Mouse (Mus musculus) NIH3T3 (cell line): ENCODE results near the gene Dync2li1.
A peak's percentile ranks its signal among the peaks of the same experiment; 100 is the strongest.

Experiments used
- DNase-seq: peaks from one replicate; pipeline ENCODE4 v3.0.0-alpha.2; 2012; ENCODE audit warnings: low read depth

Dync2li1 gene

GRCm38 (mm10) chr17:84646477-84646876, 20.2 kb downstream of the Dync2li1 start:
- no peak for DNase-seq

DNA sequence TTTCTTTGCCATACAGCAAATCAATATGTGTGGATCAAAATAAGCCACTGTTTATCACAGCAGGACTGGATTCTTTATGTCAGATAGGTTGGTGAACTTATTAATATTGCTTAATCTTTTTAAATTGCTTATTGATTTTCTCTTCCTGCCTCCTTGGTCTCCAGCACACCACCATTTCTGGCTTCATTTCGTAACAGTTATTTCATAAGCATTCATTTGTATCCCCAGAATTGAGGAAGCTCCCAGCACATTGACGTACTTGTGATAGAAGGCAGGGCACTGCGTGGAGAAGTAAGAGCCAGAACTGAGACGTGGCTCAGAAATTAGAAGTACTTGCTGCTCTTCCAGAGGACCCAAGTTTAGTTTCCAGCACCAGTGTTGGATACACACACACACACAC, 21.3 kb downstream of the Dync2li1 start:
- DNase-seq: no peak

DNA sequence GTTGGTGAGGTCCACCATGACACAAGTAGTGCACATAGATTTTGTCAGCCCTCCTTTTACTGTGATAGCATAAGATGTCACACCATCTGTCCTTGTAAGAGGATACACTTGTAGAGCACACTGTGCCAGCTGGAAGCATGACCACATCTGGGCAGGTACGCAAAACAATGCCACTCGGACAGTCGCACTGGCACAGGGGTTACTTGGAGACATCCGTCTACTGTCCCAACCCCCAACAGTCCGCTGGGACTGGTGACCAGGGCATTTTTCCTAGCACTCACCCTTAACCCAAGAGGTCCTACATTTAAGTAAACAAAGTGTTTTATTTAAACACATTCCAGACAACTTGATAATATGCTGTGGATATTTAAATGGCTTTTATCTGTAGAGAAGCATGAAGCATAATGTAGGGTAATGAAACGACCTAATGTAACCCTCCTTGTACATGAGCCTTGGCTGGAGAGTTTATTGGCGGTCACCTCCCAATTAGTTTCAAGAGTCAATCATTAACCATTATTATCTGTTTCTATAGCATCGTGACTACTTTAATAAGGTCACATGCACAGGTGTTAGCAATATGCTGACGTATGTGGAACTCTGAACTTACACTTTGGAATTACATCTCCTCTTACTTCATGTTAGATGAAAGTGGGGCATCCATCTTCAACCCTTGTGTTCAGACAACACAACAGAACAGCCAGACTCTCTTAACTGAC, 24.2 kb downstream of the Dync2li1 start:
- DNase-seq: no peak

GRCm38 (mm10) chr17:84653544-84653943, 27.2 kb downstream of the Dync2li1 start:
- DNase-seq: no peak

GRCm38 (mm10) chr17:84656205-84656604, 29.9 kb downstream of the Dync2li1 start:
- no peak for DNase-seq

- DNase-seq: no peak
These were observed 30.5 kb downstream of the Dync2li1 start for GRCm38 (mm10) chr17:84656653-84657421.

DNA sequence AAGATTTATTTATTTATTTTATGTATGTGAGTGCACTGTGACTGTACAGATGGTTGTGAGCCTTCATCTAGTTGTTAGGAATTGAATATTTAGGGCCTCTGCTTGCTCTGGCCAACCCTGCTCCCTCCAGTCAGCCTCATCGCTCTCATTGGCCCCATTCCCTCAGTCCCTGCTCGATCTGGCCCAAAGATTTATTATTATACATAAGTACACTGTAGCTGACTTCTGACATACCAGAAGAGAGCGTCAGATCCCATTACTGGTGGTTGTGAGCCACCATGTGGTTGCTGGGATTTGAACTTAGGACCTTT, 31.1 kb downstream of the Dync2li1 start:
- DNase-seq: peak; percentile 50

- DNase-seq: no peak
These were observed 31.5 kb downstream of the Dync2li1 start for GRCm38 (mm10) chr17:84657782-84658181.

DNA sequence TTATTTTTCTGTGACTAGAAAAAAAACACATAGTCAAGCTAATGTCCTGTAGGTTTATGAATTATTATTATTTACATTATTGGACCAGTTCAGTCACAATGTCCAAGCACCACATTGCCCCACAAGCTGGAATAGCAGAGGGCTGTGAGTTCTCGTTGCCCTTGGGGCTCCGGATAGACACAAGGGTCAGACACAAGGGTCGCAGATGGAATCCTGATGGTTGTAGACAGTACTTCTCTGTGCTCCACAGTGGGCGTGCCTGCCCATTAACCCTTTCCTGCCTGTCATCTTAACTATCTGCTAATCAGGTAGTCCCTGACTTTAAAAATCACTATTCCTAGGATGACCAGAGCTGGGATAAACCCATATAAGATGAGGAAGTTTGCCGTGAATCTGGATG, 31.9 kb downstream of the Dync2li1 start:
- DNase-seq: no peak

DNA sequence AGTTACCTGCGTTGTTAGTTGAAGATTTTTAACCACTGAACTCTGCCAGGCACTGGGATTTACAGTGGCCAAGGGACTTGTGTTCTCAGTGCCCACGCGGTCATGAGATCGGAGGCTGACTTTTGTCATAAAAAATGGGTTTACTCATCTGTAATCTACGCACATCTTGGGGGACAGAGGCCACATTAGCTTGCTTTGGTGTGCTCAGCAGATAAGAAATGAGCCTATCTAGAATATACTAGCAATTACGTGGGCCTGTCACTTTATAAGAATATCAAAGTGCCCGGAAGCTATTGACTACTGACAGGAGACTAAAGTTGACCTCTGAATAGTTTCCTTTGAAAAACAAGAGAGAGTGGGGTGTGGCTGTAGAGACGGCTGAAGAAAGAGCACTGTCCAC, 32.7 kb downstream of the Dync2li1 start:
- DNase-seq: no peak

GRCm38 (mm10) chr17:84665053-84665452, 38.8 kb downstream of the Dync2li1 start:
- DNase-seq: no peak

DNA sequence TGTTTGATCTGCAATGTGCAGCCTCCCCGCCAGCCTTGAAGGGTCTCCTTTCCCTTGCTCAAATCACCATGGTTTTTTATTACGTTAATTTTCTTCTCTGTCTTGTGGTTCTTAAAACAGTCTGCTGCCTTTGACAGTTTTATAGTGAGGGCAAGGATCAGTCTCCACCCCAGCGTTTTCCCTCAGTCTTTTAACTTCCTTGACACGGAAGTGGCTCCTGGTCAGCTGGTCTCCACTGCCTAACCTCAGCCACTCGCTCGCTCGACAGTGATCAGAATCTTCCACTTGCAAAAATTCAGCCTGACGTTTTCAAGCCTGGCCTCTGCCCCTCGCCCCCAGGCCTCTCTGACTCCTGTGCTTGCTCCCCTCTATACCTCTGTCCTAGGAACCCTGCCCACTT, 39.4 kb downstream of the Dync2li1 start:
- DNase-seq: no peak

DNA sequence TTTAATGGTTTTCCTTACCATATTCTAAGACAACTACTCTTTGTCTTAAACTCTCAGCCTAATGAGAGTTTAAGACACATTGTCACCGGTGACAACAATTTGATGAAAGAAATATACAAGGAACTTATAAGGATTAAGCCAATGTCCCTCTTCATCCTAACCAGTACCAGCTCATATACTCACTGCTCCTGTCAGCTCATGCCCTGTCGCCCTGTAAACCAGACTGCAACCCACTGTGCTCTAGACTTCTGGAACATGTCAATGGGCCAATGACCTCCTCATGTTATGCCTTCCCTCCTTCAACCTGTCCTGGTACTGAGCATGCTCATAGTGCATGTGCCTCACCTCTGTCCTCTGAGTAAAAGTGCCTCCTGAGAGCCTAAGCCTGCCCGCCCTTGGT, 41.6 kb downstream of the Dync2li1 start:
- no peak for DNase-seq

DNA sequence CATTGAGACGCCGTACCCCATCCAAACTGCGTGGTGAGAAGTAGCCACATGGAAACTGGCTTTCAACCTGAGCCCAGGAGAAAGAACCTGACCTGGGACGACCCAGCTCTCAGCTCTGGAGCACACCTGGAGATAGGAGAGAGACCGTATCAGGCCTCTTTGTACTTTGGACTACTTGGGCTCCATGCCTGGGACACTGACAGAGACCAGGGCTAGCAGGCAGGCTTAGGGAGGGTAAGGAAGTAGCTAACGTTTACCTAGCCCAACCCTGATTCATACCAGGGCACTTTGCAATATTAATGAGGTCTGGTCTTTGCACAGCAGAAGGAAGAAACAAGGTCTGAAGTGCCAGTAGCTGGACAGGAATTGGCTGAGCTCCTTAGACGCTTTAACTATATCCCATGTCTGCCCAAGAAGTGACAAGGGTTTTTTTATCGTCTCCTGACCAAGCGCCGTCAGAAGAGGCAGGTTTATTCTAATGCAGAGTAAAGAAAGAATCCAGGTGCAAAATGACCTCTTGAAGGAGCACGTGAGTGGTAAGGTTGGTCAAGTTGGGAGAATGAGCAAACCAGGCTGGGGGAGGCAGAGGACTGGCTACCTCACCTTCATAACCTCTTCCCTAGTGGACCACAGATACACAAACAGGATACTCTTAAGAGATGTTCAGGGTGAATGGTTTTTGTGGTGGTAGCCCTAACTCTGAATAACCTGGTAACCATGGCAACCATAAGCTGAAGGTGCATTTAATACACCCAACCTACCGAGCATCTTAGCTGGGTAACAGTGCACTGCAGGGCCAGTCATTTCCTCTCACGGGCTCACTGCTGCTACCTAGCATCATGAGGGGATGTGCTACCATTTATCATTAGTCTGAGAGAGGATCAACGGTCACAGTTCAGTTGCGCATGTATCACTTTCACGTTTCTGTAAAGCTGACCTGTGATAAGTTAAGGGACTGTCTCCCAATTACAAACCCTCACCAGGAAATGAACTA, 46.4 kb downstream of the Dync2li1 start:
- DNase-seq: no peak

DNA sequence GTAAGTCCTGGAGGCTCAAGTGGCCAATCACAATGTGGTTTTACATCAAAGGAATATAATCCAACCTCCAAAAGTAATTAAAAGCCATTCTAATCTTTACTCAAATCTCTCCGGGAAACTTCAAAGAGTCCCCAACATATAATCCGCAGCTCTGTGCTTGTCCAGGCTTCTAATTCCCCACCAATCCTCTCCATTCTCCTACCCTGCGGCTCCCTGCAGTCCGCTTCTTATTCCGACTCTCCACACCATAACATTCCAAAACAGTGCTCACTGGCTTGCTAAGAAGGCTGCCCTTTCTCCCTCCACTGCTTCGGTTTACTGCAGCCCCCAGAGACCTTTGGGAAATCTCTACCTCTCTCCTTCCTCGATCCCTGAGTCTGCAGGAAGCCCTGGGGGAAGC, 47.8 kb downstream of the Dync2li1 start:
- DNase-seq: no peak

DNA sequence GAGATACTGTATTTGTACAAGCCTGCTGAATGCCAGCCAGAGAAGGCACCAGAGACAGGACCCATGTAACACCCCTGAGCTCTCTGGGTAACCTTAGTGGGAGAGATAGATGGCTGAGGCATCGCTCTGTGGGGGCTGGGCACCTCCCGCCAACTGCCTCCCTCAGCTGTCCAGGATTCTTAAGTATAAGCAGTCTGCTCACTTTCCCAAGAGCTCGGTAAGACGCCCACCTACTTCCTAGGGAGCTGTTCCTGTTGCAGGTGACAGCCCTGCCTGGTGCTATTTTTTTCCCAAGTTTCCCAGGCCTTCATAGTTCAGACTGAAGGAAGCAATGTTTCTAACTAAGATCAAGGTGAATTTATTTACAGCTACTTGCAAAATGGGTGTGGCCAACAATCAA, 48.9 kb downstream of the Dync2li1 start:
- DNase-seq: no peak

DNA sequence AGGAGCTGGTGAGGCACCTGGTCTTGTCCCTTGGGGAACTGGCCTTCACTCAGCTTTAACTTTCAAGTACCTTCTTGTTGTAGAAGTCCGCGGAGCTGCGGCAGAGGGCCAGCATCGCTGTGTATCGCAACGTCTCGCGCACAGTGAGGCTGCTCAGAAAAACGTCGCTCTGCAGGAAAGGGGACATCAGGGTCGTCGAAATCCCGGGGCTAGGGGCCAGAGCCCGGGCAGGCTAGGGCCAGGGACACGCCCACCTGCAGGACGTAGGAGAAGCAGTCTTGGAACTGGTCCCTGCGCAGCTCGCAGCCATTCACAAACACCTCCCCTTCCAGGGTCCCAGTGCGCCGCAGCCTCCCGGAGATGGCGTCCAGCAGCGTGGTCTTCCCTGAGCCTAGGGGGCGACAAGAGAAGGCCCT, 49.7 kb downstream of the Dync2li1 start, which contains the start of gene Abcg8:
Abcg8 (plus strand) TSS at position 352 of the 416 bp plus-strand sequence.
- DNase-seq: no peak

- DNase-seq: no peak
These were observed 51.3 kb downstream of the Dync2li1 start for GRCm38 (mm10) chr17:84677595-84677994.

DNA sequence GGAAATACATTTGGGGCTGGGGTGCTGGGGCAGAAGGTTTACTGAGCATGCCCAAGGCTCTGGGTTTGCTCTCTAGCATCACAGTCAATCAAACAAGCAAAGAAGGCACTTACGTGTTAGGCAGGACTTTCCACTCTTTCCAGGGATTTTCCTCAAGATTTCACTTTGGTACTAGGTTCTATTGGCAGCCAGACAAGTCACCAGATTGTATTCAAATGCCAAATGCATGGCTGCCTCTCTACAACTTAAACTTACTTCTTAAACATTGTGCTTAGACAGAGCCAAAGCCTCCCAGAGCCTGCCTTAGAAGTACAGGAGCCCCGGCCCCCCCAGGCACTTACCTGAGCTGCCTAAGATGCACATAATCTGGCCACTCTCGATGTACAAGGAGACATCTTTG, 55.4 kb downstream of the Dync2li1 start:
- DNase-seq: peak; percentile 27

DNA sequence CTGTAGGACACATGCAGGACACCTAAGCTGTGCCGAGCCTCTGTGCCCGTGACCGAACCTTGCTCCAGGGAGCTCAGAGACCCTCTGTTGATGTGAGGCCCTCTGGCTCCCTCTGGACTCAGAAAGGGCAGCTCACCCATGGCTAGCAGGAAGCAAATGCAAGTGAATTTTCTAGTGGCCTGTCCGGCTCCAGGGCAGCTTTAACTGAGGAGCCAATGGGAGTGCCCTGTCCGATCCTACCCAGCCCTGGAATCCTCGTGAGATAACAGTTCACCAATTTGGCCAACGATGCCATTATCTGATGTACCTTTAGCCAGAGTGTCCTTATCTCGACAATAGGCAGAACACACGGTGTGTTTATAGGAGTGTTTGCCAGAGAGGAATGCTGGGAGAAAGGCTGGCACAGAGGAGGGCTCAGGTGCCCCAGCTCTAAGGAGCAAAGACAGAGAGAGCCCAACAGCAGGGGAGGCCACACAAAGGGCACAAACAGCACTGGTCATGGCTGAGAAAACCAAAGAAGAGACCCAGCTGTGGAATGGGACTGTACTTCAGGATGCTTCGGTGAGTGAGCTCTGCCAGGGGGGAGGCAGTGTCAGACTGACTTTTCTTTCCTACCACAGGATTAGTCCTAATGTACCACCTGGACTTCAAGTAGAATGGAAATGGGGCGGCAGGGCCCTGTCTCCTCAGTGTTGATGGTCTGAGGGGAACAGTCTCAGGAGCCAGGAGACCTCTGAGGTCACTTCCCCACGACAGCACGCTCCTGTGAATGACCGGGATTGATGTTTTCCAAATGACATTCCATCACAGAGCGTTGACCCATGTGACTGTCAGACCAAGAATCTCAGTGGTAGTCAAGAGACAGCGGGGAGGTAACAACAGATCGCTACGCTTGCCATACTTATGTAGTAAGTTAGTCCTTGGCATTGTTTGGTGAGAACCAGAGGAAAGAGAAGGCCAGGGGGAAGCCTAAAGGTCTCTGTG, 56.7 kb downstream of the Dync2li1 start, which contains the start of gene Abcg5:
Abcg5 (minus strand) TSS at position 278 of the 984 bp plus-strand sequence.
- no peak for DNase-seq

GRCm38 (mm10) chr17:84684284-84684683, 58.0 kb downstream of the Dync2li1 start:
- no peak for DNase-seq
